Mouse (Mus musculus): Measurements from ENCODE around the gene Ugt1a6a. TPM values are rescaled to one million over a fixed set of nuclear protein-coding genes. Genes with fewer than 3 reads are reported as not detected.

Ugt1a6a gene
- polyA plus RNA-seq, 1 experiment from 2014 or later, result 5.0 TPM

Other genes with a start within 250 kb of the Ugt1a6a start
- 15.5 and 20.5 TPM in 2 replicates for gene Usp40, start 126.3 kb upstream of the Ugt1a6a start, polyA plus RNA-seq (2014; fragmentation: Nextera tagmentation; extraction: Ambion mirVana)
- not detected in 2 replicates for gene Ugt1a10, start 79.4 kb upstream of the Ugt1a6a start, polyA plus RNA-seq (2014; fragmentation: Nextera tagmentation; extraction: Ambion mirVana)
- gene Ugt1a9, start 64.0 kb upstream of the Ugt1a6a start, polyA plus RNA-seq (2014; fragmentation: Nextera tagmentation; extraction: Ambion mirVana), result not detected in 2 replicates
- not detected in 2 replicates for gene Ugt1a8, start 47.0 kb upstream of the Ugt1a6a start, polyA plus RNA-seq (2014; fragmentation: Nextera tagmentation; extraction: Ambion mirVana)
- 1.3 and 1.5 TPM in 2 replicates for gene Ugt1a7c, start 39.7 kb upstream of the Ugt1a6a start, polyA plus RNA-seq (2014; fragmentation: Nextera tagmentation; extraction: Ambion mirVana)
- gene Ugt1a6b, start 31.6 kb upstream of the Ugt1a6a start, polyA plus RNA-seq (2014; fragmentation: Nextera tagmentation; extraction: Ambion mirVana), result 1.7 and 3.8 TPM in 2 replicates
- gene Ugt1a5, start 31.2 kb downstream of the Ugt1a6a start, polyA plus RNA-seq (2014; fragmentation: Nextera tagmentation; extraction: Ambion mirVana), result not detected in 2 replicates
- gene Ugt1a2, start 65.8 kb downstream of the Ugt1a6a start, polyA plus RNA-seq (2014; fragmentation: Nextera tagmentation; extraction: Ambion mirVana), result not detected in 2 replicates
- 11.9 and 16.5 TPM in 2 replicates for gene Dnajb3, start 71.0 kb downstream of the Ugt1a6a start, polyA plus RNA-seq (2014; fragmentation: Nextera tagmentation; extraction: Ambion mirVana)
- gene Ugt1a1, start 77.2 kb downstream of the Ugt1a6a start, polyA plus RNA-seq (2014; fragmentation: Nextera tagmentation; extraction: Ambion mirVana), result not detected in 2 replicates
- 1.1 and 2.0 TPM in 2 replicates for gene Mroh2a, start 92.2 kb downstream of the Ugt1a6a start, polyA plus RNA-seq (2014; fragmentation: Nextera tagmentation; extraction: Ambion mirVana)
- gene Hjurp, start 142.8 kb downstream of the Ugt1a6a start, polyA plus RNA-seq (2014; fragmentation: Nextera tagmentation; extraction: Ambion mirVana), result 64.1 and 64.5 TPM in 2 replicates
- gene Trpm8, start 142.9 kb downstream of the Ugt1a6a start, polyA plus RNA-seq (2014; fragmentation: Nextera tagmentation; extraction: Ambion mirVana), result 0.10 and 0.17 TPM in 2 replicates